Mouse (Mus musculus): Measurements from ENCODE around the gene Atf6b.

Atf6b gene

GRCm38 (mm10) chr17:34671151-34672066, 24.5 kb downstream of the Atf6b start:
- no peak for DNase-seq (ENCODE audit: low spot score)

DNA sequence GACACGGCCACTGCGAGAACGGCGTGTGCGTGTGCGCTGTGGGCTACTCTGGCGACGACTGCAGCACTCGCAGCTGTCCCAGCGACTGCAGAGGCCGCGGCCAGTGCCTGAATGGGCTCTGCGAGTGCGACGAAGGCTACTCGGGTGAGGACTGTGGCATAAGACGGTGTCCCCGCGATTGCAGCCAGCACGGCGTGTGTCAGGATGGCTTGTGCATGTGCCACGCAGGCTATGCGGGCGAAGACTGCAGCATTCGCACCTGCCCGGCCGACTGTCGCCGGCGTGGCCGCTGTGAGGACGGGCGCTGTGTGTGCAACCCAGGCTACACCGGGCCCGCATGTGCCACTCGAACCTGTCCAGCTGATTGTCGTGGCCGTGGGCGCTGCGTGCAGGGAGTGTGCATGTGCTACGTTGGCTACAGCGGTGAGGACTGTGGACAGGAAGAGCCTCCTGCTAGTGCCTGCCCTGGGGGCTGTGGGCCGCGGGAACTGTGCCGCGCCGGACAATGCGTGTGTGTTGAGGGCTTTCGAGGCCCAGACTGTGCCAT, 25.4 kb downstream of the Atf6b start:
- no peak for DNase-seq (ENCODE audit: low spot score)

DNA sequence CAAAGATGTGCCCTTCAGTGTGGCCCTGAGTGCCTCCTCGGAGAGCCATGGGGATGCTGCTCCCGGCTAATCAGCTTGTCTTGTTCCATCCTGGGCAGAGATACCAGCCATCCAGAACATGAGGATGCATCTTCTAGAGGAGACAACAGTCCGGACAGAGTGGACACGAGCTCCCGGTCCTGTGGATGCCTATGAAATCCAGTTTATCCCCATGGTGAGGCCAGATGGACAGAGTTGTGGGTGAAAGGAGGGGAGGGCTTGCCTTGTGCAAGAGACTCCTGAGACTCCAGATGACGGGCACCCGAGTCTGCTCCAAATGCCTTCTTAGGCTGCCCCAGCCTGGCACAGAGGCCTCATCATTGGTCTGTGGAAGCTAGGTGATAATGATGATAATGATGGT, 26.2 kb downstream of the Atf6b start:
- DNase-seq (ENCODE audit: low spot score) = no peak

DNA sequence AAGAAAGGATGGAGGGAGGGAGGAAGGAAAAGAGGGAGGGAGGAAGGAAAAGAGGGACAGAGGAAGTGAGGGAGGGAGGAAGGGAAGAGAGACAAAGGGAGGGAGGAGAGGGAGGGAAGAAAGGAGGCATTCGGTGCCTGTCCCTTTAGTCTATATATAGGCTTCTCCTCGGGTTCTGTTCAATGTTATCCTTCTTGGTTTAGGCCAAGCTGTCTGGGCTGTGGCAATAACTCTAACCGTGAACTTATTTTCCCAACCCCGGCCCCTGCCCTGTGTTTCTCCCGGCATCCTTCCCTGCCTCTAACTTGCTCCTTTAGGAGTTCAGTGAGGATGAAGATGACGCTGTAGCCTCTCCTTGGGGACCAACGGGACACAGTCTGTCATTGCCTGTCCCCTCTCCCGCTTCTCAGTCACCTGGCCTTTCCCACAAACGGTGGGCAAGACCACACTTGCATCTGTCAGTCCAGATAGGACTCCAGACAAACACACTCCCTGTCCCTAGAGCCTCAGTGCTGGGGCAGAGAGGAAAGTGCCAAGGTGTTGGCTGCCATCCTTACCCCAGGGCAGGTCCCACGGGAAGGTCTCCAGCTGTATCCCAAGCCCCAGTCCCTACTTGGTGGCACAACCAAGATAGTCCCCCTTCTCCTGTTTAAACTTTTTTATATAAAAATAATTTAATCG, 27.7 kb downstream of the Atf6b start:
- DNase-seq (ENCODE audit: low spot score) = no peak

- DNase-seq (ENCODE audit: low spot score) = no peak
Observed at GRCm38 (mm10) chr17:34675205-34676092, 28.5 kb downstream of the Atf6b start.

GRCm38 (mm10) chr17:34676093-34676460, 29.1 kb downstream of the Atf6b start:
- DNase-seq (ENCODE audit: low spot score) = no peak

- no peak for DNase-seq (ENCODE audit: low spot score)
Observed at GRCm38 (mm10) chr17:34676671-34677070, 29.7 kb downstream of the Atf6b start.

DNA sequence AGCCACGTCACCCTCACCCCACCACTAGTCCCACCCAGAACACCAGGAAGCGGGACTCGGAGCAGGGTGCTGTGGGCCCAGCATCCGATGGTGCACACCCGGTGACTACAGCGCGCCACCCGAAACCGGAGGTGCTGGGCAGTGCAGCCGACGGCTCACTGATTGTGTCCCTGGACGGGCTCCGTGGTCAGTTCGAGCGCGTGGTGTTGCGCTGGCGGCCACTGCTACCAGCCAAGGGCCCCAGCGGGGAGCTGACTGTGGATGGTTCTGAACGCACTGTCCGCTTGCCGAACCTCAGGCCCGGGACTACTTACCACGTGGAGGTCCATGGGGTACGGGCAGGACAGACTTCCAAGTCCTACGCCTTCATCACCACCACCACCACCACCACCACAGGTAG, 33.2 kb downstream of the Atf6b start:
- DNase-seq (ENCODE audit: low spot score) = no peak

DNA sequence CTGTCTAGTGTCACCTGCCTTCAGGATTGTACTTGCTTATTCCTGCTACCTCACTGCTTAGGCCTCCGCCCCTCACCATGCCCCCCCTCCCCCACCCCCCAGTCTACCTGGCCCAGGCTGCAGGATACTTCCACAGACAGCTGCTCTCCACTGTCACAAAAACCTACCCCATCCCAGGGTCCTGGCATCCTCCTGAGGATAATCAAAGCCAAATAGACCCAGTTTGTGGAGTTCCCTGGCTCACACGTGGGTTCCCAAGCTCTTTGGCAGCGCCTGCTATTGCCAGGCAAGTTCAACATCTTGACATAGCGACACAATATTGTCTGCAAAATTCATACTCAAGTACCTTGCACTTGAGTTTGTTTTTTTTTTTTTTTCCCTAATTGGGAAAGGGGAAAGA, 33.7 kb downstream of the Atf6b start:
- no peak for DNase-seq (ENCODE audit: low spot score)

- no peak for DNase-seq (ENCODE audit: low spot score)
Observed at GRCm38 (mm10) chr17:34681132-34681571, 34.2 kb downstream of the Atf6b start.

DNA sequence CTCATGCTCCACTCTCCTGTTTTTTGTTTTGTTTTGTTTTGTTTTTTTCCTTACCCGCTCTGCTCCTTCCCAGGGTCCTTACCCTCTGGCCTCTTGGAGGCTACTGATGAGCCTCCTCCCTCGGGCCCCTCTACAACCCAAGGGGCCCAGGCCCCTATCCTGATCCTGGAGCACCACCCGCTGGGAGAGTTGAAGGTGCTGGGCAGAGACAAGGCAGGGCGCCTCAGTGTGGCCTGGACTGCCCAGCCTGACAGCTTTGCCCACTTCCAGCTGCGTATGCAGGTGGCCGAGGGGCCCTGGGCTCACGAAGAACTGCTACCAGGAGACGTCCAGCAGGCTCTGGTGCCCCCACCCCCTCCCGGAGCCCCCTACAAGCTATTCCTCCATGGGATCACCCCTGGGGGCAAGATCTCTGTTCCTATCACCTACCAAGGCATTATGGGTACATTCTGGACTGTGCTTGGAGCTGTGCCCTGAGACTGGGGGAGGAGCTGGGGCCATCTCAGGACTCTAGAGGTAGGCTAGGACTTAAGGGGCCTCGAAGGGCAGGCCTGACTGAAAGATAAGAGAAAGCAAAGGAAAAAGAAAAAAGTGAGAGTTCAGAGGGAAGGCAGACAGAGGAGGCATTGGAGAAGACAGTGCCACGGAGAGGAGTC, 35.1 kb downstream of the Atf6b start:
- DNase-seq (ENCODE audit: low spot score) = no peak

GRCm38 (mm10) chr17:34683179-34683578, 36.2 kb downstream of the Atf6b start:
- no peak for DNase-seq (ENCODE audit: low spot score)

DNA sequence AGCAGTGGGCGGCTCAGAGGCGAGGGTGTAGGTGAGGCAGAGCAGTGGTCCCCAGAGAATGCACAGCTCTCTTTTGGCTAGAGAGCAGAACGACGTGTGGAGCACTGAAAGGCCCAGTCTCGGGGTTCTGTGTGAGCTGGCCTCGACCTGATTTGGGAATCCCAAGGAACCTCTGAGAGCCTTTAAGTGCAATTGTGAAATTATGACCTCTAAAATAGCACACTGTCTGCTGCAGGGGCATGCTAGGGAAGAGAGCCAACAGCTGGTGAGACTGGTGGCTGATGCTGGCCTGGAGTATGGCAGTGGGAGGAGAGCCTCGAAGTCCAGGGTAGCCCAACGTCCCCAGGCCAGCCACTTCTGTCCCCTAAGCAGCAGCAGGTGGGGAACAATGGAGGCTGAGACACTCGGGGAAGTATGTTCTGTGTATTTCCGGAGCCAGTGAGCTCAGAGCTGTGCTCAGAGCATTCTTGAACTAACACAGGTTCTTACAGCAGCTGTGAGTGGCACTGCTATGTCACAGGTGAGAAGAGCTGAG, 36.8 kb downstream of the Atf6b start:
- no peak for DNase-seq (ENCODE audit: low spot score)

DNA sequence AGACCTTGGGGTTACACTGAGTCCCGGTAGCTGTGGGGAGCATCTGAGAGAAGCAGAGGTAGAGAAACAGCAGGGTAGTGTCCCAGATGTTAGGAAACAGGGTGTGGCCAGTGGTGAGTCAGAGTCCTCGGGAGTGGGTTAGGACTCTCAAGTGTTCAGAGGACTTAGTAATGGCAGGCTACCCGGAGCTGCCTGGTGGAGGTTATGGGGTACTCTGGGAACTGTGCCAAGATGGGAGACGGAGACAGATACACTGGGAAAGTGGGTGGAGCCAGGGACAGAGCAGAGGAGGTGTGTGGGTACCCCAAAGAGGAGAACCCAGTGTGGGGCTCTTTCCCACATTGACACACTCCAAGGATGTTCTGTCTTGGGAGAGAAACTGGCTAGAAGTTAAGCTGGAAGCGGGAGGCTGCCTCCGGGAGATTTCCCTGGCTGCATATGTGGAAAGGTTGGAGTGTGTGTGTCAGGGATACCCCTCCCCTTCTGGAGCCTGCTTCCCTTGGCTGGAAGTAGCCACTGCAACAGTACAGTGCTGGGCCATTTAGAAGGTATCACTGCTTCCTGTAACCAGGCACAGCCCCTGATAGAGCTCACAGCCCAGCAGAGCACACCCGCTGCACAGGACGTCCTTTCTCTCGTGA, 37.4 kb downstream of the Atf6b start:
- DNase-seq (ENCODE audit: low spot score) = no peak

DNA sequence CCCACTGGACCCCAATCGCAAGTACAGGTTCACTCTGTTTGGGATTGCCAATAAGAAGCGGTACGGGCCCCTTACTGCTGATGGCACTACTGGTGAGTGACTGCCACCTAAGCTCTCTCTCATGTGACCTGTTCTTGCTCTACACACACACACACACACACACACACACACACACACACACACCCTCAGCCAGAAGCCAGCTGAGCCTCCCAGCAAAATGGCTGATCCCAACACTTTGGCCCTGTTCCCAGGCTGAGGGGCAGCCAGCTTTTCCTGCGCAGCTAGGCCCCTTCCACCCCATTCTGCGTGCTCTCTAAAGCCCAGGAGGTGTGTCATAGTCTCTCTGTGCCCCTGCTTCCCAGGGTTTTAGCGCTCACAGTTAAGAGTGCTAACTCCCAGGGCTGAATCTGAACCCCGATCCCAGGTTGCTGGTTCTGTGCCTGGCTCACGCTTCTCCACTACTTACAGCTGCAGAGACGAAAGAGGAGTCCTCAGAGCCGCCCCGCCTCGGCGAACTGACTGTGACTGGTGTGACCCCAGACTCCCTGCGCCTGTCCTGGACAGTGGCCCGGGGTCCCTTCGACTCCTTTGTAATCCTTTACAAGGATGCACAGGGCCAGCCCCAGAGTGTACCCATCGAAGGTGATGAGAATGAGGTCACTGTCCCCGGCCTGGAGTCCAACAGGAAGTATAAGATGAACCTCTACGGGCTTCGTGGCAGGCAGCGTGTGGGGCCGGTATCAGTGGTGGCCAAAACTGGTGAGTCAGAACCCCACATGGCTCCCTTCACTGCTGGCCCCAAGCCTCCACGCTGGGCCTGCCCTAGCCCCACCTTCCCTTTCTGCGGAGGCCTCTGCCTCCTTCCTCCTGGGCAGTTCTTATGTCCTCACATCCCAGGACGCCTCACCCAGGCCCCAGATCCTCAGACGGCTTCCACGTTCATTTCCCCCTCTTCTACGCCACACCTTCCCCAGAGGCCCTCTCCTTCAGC, 38.5 kb downstream of the Atf6b start:
- DNase-seq (ENCODE audit: low spot score) = no peak

DNA sequence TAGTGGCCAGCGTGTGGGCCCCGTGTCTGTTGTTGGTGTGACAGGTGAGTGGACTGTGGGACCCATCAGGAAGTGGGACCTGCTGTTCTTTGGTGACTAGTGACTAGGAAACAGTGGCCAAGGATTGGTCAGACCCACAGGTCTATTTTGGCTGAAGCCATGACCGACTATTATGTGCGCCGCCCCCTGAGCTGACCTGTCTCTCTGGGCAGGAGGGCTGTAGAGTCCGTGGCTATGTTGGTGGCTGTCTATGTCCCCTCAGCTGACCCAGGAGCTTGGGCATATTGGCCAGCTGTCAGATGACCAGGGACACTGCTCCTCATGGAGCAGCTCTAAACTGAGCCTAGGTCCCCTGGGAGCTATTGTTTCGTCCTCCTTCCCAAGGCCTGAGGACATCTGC, 41.9 kb downstream of the Atf6b start:
- no peak for DNase-seq (ENCODE audit: low spot score)

DNA sequence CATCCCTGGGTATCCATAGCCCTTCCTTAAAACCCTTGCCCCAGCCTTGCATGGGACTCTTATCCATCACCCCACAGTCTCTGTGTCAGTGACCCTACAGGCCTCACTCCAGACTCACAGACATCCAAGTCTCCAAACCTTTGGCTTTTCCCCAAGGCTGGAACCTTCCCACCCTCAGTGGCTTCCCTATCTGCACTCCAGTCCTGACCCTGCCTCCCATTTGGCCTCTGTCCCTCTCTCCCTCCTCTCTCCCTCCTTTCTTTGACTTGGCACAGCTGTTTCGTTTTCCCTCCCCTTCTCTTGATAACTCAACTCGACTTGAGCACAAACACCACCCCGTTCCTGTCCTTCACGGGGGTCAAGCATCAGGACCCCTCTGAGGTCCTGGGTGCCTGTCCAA, 43.5 kb downstream of the Atf6b start:
- DNase-seq (ENCODE audit: low spot score) = no peak

- no peak for DNase-seq (ENCODE audit: low spot score)
Observed at GRCm38 (mm10) chr17:34692906-34693305, 46.0 kb downstream of the Atf6b start.

DNA sequence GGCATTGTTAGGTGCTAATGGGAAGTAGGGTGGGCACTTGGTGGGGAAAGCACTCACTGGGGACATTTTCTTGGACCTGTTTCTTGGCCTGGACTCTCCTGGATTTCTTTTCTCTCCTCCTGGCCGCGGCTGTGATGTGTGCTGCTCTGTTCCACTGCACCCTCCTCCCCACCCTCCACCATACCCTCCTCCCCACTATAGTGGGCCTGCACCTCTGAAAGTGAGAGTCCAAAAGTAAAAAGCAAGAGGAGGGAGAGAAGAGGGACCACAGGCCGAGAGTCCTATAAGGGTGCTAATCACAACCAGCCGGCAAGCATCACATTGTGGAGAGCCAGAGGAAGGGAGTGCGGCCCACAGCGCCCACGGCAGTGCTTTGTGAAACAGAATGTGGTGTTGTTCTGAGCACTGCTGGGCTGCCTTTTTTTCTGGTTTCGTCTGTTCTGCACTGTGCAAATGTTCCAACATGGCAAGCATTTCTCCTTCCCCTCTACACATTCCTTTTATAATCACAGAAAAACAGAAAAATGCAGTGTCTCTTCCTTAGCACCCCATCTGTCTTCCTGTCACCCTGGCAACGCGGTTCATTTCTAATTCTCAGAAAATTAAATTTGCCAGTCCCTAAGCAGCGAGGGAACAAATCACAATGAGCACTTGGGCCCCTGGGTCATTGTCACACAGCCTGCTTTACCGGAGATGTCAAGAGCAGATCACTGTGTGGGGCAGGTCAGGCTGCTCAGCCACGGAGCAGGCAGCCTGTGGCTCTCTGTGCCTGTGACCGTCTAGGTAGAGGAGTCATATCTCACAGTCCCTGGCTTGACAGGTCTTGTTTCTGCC, 52.8 kb downstream of the Atf6b start:
- peak; percentile 61 for DNase-seq (ENCODE audit: low spot score)

Measured in layer of hippocampus, adult 9-10 months (tissue).